Mouse (Mus musculus): ENCODE measurements around the gene Ppp2r5b.

The Ppp2r5b gene

DNA sequence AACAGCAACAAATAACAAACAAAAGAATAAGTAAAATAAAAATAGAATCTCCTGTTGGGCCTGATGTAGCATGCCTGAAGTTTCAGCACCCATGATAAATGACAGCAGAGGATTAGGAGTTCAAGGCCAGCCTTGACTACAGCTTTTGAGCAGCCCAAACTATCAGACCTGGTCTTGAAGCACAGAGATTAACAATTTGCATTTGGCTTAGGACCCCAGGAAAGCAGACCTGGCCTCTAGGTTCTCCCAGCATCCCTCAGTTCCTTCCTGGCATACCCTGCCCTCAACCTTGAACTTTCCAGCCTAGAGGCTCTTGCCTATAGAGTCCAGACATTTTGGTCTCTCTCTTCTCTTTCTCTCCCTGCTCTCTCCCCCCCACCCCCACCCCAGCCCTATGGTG, 3.1 kb upstream of the Ppp2r5b start:
- in situ Hi-C loops (cut with MboI, MseI) = no loop called here

DNA sequence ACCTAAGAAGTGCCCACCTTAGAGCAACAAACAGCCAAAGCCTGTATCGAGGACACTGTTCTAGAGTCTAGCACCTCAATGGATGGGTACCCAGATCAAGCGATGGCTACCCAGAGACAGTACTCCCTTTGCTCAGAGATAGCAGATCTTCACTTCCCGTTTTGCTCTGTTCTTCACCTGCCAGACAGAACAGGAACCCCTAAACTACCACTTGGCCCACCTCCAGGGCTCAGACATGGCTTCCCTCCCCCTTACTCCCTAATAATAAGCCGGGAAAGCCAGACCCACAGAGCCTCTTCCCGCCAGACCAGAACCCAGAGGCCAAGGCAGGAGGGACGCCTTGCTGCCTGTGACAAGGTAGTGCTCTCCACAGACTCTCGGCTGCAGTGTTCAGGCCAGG, 1.2 kb upstream of the Ppp2r5b start:
- in situ Hi-C loops (cut with MboI, MseI) = no loop called here

DNA sequence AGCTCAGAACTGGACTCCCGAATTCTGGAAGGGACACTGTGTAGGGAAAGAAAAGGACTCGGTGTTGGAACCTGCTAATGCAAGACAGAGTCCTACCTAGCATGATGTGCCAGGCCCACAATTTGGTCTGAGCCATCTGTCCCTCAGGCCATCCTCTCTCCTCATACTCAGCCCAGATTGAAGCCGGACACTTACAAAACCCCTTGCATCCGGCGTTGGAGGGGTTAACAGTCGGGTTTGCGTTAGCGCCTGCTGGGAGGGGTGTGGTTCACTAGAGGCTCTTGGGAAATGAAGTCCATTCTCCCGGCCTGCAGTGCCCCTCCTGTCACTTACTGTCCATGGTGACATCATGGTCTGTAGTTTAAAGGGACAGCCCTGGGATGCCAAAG, 375 bp upstream of the Ppp2r5b start:
- in situ Hi-C loops (cut with MboI, MseI) = no loop called here

DNA sequence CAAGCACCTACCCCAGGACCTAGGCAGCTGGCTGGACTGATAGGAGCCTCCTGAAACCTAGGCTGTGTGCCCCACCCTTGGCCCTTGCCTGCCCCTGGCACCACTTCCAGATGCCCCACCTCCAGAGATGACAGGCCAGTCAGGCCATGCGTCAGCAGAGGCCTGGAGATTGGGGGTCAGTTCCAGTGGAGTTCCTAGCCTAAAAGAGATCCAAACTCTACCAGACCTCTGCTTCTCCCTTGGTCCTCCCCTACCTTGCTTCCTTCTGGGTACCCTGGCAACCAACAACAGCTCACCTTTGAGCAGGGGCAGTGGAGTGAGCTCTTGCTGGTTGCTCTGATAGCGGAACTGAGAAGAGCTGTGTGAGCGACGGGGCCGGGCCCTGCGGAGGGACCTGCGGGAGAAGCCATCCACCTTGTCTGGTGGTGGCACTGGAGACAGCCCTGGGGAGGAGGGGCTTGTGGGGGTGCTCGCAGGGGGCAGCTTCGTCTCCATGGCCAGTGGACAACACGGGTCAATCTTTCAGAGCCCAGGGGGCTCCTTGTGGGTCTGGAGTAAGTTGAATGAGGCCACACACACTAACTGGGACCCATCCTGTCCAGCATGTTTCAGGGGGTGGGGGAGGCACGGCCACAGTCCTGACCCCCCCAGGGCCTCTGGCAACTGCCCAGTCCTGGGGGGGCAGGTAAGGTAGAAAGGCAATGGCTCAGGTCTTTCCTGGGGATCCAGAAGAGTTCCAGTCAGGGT, 1.2 kb downstream of the Ppp2r5b start:
- in situ Hi-C loops (cut with MboI, MseI) = no loop called here

DNA sequence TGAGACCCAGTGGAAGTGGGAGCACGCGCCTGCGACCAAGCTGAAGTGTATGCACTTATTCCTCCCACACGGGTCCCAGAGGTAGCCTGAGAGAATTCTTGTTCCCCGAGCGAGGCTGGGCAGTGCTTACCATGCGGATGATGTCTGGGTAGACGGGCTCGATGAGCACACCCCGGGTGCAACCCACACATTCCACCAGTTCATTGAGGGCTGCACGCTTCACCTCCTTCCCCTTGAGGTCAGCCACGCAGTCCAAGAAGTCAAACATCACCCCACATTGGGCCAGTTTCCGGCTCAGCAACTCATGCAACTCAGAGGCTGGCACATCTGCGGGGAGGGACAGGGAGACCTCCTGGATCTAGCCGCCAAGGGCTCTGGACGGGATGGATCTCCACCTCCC, 2.0 kb downstream of the Ppp2r5b start:
- in situ Hi-C loops (cut with MboI, MseI) = no loop called here

DNA sequence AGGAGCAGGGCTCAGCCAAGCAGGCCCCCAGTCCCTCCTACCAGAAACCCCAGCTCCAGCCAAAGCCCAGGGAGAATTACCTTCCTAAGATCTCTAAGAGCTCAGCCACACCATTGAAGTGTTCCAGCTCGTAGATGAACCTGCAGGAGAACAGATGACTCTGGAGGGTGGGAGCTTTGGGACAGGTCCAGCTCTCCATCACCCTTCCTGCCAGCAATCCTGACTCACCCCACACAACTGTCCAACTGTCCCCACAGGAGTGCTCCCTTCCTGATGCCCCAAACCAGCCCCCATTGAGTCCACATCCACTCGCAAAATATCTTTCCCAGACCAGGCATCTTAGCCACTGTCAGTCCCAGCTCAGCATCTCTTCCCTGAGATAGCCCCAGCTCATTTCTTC, 4.6 kb downstream of the Ppp2r5b start:
- in situ Hi-C loops (cut with MboI, MseI) = no loop called here

DNA sequence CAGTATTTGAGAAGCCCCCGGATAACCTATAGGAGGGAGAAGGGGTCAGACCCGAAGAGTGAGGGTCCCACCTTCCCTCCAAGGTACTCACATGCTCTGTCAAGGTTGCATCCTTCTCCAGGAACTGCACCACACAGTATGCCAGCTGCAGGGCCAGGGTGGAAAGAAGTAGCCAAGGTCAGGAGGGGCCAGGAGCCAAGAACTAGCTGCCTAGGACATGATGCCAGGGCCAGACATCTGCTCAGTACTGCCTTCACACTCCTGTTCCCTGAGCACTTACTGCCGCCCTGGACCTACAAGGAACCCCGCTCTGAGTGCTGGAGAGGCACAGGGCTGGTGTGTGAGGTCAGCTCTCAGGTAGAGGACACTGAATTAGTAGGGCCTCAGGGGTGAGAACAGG, 5.3 kb downstream of the Ppp2r5b start:
- in situ Hi-C loops (cut with MboI, MseI) = no loop called here

DNA sequence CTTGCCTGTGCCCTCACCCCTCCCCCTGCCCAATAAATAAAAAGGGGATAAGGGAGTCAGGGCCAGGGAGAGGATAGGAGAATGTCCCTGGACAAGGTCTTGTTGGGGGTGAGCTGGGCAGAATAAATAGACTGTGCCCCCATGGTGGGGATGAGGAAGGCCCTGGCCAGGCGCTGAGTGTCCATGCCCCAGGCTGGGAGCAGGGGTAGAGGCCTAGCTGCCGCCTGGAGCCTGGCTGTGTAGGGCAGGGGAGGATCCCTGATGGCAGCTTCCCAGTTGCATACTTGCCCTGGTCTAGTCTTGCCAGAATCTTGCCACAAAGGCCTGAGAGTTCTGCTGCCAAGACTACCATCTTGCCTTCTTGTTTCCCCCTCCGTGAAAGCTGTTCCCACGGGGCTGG, 7.8 kb downstream of the Ppp2r5b start:
- in situ Hi-C loops (cut with MboI, MseI) = no loop called here

DNA sequence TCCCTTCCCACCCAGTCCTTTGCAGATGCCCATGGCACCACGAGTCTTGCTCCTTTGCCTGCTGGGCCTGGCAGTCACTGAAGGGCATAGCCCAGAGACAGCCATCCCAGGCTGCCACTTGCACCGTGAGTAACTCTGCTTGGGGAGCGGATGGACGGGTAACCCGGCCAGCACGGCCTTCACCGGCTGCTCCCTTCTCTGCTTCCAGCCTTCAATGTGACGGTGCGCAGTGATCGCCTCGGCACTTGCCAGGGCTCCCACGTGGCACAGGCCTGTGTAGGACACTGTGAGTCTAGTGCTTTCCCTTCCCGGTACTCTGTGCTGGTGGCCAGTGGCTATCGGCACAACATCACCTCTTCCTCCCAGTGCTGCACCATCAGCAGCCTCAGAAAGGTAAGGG, 8.9 kb downstream of the Ppp2r5b start:
- in situ Hi-C loops (cut with MboI, MseI) = no loop called here

DNA sequence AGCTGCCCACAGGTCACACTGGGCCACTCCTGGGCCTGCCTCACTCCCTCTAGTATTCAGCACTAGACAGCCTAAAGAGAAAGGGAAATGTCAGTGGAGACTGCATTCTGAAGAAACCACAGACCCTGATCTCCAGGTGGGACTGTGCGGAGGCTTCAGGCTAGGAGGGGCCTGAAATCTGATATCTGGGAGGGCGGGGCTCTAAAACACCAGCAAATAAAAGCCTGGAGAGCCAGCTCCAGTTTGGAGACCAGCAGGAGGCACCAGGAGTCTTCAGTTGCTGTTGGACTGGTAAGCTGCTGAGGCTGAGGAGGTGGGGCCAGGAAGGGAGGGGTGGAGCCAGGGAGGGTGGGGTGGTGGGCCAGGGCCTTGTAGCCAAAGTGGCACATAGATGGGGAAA, 9.5 kb downstream of the Ppp2r5b start, which contains the start of gene Gpha2:
TSS of gene Gpha2 (plus strand) at position 246 of the 400 bp plus-strand sequence.
- in situ Hi-C loops (cut with MboI, MseI) = no loop called here

DNA sequence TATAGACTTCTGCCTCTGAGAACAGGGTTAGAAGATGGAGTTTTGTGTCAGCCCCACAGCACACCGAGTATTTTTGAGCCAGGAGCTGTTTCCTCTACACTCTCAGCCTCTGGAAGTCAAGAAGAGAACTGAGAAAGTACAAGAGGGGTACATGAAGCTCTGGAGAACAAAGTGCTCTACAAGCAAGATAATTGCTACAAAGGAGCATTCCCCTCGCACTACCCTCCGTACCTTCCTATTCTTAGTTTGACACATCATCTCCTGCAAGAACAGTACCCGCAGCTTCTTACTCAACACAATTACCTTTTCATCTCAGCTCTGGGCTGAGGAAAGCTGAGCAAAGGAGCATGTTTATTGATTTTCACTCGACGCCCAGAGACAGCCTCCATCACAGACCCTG, 17.1 kb downstream of the Ppp2r5b start:
- in situ Hi-C loops (cut with MboI, MseI) = no loop called here

DNA sequence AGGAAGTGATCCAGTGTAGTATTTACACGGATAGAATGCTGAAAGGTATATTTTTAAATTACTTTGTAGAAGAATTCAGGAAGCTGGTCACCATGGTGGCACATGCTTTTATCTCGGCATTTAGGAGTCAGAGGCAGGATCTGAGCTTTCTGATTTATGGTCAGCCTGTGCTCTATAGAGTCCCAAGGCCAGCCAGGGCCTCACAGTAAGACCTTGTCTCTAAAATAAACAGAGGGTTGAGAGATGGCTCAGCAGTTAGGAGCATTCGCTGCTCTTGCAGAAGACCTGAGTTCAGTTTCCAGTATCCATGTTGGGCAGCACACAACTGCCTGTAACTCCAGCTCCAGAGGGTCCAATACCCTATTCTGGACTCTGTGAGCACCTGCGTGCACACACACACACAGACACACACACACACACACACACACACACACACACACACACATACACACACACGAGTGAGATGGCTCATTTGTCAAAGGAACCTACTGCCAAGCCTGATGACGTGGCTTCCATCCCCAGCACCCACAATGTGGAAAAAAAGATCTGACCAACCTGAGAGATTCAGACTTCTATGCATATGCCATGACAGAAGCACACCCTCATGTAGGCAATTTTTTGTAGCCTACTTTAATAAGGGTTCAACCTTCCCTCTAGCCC, 19.5 kb downstream of the Ppp2r5b start:
- in situ Hi-C loops (cut with MboI, MseI) = no loop called here

DNA sequence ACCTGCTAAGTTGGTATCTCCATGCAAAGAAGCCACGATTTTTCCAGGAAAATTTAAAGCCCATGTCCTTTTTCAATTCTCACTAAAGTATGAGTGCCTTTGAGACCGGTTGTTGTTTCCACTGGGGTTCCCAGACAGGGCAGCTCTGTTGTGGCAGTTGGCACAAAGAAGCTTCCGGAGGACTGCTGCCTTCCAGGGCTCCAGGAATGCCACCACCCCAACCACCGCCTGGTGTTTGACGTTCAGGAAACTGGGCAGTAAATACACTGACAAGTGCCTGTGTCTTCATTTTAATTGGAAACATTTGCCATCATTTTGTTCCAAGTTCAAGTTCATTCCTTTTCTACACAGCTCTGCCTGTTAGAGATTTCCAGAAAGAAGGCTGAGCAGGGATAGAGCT, 29.0 kb downstream of the Ppp2r5b start:
- in situ Hi-C loops (cut with MboI, MseI) = no loop called here

DNA sequence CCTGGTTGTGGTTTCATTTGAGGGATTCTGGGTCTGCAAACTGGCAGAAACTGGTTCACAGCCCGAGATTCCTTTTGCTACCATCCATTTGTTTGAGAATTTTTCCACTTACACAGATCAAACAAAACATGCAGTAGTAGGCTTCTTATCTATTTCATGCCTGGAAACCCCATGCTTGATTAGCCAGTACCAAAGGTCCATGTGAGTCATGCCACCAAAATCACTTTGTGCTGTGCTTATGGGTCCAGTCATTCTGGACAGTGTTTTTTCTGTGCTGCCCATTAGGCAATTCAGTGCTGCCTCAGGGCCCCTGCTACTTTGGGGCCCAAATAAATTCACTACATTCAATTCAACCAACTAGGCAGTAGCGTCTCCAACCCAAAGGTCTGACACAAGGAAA, 31.4 kb downstream of the Ppp2r5b start:
- in situ Hi-C loops (cut with MboI, MseI) = loop anchor here (5.0 kb wide), 2 partner anchors 48 to 423 kb away; no protein-coding TSS in a partner anchor

DNA sequence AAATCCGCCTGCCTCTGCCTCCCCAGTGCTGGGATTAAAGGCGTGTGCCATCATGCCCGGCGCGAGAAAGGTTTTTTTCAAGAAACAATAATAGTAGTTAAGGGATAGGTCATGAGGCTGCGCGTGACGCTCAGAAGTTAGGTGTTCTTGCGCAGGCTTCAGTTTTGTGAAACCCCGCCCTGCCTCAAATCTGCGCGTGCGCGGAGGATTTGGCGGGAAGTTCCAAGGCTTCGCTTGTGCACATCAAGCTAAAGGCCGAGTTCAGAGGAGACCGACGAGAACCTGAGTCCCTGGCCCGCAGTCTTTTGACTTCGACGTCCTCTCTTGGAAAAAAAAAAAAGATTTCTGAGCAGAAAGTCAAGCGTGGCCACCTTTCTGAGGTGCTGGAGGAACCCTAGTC, 51.5 kb downstream of the Ppp2r5b start, which contains the start of gene Majin:
TSS of gene Majin (plus strand) at position 258 of the 400 bp plus-strand sequence.
- in situ Hi-C loops (cut with MboI, MseI) = no loop called here

DNA sequence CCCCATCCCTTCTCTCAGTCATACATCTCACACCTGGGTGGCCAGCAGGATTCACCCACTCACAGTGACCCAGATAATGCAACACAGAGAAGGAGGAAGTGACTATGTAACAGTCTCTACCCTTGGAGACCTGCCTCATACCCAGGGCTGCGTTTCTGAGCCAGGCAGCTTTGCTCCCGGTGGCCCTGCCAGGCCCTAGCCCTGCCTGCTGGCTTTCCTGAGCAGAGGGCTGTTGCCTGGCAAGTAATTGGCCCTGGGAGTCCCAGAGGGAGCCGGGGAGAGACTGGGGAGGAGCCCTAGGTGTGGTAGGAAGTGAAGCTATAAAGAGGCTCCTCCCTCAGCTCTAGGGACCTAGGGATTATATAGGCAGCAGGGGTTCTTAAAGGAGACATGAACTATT, 53.1 kb downstream of the Ppp2r5b start:
- in situ Hi-C loops (cut with MboI, MseI) = no loop called here

DNA sequence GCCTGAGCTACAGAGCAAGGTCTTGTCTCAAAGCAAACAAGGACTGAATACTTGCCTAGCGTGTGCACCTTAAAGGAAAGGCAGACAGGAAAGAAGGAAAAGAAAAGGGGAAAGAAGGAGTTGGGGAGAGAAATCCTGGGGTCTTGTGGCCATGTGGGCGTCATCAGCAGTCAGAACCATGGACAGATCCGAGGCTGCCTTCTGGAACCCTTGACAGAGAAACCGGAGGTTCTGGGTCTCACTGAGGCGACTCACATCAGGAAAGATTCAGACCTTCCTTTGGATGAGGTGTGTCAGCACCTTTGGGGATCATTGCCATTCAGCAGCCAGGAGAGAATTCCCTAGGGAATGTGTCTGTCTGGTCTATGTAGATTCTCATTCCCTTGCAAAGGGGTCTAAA, 54.0 kb downstream of the Ppp2r5b start:
- in situ Hi-C loops (cut with MboI, MseI) = no loop called here

DNA sequence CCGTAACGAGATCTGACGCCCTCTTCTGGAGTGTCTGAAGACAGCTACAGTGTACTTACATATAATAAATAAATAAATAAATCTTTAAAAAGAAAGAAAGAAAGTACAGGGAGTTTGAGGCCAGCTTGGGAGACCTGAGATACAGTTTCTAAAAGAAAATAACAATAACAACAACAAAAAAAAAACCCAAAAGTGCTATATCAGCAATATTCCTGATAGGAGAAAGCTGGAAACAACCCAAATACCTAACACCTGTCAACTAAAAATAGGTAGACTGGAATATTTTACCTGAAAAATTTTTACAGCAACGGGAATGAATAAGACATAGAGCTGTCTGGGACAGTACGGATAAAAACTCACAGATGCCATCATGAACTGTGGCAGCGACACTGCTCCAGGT, 56.9 kb downstream of the Ppp2r5b start:
- in situ Hi-C loops (cut with MboI, MseI) = loop anchor here (10.0 kb wide), 2 partner anchors 136 to 636 kb away; no protein-coding TSS in a partner anchor
